Mouse (Mus musculus) left cerebral cortex, adult 8-10 months (tissue): ENCODE data around the gene Borcs5. TPM values are rescaled to one million over a fixed set of nuclear protein-coding genes. Genes with fewer than 3 reads are reported as not detected.
"Not testable (repeated sequence)": the region's sequence is repeated elsewhere in the genome, so short reads cannot be mapped to it uniquely, and the experiment has no call there.

Experiments
- DNase-seq, 2 experiments: peaks; one replicate each; pipeline ENCODE4 v3.0.0; 2022; ENCODE audit warnings: low spot score in 2 of 2
- total RNA-seq, 4 experiments: library from RNA; stranded (reverse); gene quantifications; 2 replicates each; pipeline ENCODE4 v1.2.4; 2022

Borcs5 gene
- total RNA-seq, 4 experiments from 2014 or later: 36.1 to 41.5 (median 38.2) TPM

DNA sequence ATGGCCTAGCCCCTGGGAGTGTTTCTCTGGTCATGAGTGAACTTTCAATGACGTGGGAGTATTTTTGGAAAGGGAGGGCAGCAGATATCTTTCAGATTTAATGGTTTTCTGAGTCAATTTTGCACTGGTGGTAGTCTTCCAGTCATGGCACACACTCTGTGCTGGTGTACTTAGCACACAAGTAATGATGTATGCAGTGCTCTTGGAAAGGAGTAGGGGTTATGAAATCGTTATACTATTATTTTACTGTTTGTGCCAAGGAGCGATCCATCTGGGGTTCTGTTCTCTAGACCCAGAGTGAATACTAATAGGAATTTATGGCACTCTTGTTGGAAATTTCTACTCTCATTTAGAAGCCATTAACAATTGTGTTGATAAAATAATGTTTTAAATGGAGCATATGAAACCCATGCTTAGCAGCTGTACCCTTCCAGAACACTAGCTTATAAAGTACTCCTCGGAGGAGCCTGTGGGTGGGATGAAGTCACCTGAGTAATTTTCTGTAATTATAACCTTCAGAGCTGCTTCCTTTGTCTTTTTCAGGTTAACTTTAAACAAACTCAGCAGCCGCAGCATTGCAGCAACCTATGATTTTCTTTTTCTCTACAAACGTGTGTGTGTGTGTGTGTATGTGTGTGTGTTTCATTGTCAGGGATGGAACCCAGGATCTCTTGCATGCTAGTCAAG lies 30.0 kb downstream of the Borcs5 start:
- no peak for DNase-seq

- DNase-seq: no peak
These were observed 31.6 kb downstream of the Borcs5 start for GRCm38 (mm10) chr6:134670881-134671411.

DNA sequence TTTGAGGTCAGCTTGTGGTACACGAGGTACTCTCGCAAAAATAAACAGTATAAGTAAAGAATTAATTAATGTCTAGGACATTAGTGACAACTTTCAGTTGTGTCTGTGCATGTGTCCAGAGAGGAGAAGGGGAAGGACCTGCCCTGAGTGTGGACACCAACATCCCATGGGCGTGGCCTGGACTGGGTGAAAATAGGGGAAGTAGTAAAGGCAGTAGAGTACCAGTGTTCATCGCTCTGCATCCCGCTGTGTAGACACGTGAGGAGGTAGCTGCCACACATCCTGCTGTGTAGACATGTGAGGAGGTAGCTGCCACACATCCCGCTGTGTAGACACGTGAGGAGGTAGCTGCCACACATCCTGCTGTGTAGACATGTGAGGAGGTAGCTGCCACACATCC lies 34.4 kb downstream of the Borcs5 start:
- not testable (repeated sequence) for DNase-seq

GRCm38 (mm10) chr6:134677504-134677903 lies 38.2 kb downstream of the Borcs5 start:
- no peak for DNase-seq

DNA sequence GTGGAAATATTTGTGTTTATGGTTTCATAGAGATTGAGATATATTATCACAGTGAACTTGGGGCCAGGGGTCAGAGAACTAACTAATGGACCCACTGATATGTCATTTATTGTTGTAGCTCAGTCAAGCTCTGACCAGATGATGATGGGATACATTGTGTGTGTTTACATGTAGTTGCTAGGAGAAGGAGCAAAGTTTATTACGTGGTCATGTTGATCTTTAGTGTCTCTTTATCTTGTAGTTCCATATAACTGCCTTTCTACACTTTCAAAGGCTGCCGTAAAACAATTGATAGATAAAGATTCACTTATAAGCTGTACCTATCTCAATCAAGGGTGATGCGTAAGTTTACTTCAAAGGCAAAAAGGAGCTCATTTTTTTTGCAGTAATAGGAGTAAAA lies 38.7 kb downstream of the Borcs5 start:
- DNase-seq: no peak

DNA sequence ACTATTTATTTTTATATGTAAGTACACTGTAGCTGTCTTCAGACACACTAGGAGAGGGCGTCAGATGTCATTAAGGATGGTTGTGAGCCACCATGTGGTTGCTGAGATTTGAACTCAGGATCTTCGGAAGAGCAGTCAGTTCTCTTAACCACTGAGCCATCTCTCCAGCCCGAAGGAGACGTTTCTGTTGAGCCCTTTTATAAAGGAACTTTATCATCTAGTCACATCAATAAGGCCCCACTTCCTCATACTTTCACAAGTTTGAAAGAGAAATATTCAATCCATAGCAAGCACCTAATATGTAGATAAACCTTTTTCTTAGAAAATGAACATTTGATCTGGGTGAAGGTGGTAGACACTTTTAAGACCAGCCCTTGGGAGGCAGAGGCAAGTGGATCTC lies 40.0 kb downstream of the Borcs5 start:
- DNase-seq: not testable (repeated sequence)

DNA sequence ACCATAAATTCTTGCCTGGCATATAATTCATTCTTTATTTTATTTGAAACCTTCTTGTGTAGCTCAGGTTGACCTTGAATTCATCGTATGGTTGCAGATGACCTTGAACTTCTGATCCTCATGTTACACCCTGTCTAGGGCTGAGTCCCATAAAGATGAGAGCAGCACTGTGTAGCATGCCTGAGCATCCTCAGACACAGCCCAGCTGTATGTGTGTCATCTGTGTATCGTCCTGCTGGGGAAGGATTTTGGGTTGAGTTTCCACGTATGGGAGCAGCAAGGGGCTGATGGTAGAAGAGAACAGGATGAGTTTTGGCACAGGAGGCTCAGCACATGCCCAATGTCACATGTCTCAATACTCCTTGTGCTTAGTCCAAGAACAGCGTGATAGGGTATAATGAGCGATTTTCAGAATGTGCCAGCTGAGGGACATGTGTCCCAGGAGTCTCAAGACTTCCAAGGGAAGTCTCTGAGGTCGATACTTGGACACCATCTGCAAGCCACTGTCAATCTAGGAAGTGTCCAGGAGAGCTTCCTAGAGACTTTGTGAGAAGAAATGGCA lies 45.1 kb downstream of the Borcs5 start:
- no peak for DNase-seq

DNA sequence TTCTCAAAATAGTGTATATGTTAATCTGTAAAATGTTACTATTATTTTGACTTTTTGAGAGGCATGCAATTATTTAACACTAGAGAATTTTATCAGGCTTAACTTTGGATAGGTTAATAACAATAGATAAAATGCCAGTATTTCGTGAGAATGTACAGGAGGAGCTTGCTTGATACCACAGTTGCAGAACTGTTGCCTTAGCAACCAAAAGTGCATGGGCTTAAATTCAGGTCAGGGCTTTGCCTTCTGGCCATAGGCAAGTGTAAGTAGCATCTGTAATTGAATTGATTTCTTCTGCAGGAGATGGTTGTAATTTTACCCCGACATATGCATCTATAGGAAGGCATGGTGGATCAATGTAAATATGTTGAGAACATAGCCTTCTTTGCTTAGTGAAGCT lies 45.7 kb downstream of the Borcs5 start:
- DNase-seq: no peak

DNA sequence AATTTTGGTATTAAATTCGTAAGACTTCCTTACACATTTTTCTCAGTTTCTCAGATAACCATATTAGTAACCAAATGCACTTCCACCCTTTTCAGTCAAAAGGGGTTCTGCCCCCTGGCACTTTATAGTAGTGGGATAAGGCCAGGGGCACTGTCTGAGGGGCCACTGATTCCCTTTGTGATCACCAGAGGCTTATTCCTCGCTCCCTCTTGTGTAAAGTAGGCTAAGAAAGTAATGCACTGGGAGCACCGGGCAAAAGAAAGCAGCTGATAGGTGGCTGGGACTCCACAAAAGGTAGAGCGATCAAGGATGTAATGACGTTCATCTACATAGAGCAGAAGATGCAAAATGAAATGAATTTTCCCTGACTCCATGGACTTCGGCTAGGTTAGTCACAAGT lies 46.2 kb downstream of the Borcs5 start:
- no peak for DNase-seq

- DNase-seq: no peak
These were observed 55.2 kb downstream of the Borcs5 start for GRCm38 (mm10) chr6:134694498-134694897.

DNA sequence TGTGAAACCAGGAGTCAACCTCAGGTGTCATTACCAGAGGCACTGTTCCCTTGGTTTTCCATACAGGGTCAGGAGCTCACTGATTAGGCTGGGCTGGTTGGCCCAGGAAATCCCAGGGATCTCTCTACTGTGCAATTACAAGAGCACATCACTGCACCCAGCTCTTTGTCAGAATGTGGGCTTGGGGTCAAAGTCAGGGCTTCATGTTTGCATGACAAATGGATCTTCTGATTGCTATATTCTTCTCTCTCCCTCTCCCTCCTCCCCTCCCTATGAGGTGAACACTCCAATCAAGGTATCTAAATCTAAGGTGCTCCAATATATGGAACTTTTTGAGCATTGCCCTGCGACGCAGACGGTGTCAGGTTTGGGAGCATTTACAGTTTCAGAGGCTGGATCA lies 55.7 kb downstream of the Borcs5 start:
- no peak for DNase-seq

DNA sequence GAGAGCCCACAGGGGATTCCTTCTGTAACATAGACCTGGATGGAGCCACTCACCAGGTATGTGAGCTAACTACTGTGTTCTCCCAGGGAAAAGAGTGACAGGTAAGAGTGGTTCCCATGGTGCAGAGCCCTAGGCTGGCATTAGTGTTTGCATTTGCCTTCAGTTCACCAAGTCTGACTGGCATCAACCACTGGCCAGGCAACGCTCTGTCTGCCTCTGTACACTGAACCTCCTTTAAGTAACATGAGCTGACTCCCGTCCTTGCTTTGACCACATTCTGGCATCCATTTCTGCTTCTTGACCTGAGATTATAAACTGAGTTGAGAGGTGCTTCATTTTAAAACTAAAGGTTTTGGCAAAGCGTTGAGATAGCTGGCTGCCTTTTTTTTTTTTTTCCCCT lies 56.3 kb downstream of the Borcs5 start:
- no peak for DNase-seq

DNA sequence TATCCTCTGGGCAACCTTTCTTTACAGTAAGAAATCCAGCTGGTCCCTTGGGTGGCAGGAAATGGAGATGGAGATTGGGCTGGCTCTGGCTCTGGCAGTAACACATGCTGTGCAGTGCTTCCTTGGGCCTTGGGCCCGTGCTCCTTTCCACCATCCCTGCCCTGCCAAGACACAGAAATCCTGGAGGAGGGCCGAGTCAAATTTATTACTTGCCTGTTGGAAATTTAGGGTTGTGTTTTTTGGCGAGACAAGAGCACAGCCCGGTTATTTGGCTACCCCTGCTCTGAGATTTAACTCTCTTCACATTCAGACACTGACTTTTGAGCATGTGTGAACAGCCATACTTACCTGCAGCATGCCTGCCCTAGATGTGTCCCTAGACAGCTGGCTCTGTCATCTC lies 56.8 kb downstream of the Borcs5 start:
- DNase-seq: no peak

- DNase-seq: no peak
These were observed 57.2 kb downstream of the Borcs5 start for GRCm38 (mm10) chr6:134696554-134696953.

DNA sequence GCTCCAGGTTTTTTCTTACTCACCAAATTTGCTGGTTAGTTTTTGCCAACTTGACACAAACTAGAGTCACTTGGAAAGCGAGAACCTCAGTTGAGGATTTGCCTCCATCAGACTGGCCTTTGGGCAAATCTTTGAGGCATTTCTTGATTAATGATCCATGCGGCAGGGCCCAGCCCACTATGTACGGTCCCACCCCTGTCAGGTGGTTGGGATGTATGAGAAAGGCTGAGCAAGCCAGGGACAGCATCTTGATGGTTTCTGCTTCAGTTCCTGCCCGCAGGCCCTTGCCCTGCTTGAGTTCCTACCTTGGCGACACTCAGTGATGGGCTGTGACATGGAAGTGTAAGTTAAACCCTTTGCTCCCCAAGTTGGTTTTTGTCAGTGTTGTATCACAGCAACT lies 58.9 kb downstream of the Borcs5 start:
- DNase-seq: no peak

DNA sequence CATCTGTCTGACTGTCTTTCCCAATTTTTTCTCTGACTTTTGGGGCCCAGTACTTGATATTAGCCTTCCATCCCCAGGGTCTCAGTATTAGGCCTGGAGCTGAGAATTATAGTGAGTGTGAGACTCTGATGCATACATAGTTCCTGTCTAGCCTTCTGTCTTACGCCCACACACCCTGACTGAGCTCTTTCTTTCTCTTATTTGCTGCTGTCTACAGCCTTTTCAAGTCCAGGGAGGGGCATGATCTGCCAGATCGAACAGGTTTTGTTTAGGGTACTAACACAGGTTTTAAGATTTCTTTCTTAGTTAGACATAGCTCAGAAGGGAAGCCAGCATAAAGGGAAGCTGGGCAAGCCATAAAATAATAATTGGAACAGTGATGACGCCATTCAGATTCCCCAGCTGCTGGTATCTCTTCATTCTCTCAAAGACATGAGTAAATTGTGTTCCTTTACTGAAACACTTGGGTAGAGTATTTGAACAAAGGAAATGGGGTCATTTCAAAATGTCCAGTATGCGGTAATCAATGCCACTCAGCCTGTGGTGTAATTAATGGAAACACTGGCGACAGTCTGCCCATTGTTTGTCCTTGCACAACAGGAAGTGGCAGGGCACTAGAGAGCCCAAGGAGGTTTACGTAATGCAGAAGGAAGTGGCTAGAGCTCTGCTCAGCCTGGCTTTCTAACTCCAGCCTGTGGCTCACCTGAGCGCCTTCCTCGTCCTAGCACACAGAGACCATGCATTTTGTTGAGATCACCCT lies 61.3 kb downstream of the Borcs5 start:
- no peak for DNase-seq

DNA sequence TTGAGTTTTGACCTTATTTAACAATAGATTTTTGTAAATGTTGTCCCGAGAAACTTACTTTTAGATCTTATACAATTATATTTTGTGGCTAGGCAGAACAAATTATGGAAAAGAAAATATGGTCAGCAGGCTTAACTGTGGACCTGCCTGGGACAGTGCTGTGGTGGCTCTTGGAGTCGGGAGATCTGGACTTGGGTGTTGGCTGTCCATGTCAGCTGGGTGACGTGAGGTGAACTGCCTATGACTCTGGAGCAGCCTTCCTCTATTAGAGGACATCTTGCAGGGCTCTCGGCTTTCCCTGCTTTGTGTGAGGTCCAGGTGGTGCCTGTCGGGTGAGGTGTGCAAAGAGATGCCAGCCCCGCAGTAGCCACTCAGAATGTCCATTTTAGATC lies 61.9 kb downstream of the Borcs5 start:
- no peak for DNase-seq

DNA sequence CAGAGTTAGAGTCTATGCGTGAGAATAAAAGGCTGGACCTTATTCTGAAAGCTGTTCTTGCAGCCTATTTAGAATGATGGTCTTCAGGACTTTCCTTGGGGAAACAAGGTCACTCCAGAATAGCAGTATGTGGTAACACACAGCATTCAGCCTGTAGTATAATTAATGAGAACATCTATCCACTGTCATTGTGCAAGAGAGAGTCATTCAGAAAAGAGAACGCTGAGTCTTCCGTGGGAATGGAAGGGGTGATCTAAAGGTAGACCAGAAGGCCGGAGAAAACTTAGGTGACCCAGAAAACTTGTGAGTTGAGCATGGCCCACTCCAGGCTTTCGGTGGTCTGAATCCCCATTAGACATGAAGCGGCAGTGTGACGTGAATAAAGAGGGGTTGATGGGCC lies 62.9 kb downstream of the Borcs5 start:
- no peak for DNase-seq

DNA sequence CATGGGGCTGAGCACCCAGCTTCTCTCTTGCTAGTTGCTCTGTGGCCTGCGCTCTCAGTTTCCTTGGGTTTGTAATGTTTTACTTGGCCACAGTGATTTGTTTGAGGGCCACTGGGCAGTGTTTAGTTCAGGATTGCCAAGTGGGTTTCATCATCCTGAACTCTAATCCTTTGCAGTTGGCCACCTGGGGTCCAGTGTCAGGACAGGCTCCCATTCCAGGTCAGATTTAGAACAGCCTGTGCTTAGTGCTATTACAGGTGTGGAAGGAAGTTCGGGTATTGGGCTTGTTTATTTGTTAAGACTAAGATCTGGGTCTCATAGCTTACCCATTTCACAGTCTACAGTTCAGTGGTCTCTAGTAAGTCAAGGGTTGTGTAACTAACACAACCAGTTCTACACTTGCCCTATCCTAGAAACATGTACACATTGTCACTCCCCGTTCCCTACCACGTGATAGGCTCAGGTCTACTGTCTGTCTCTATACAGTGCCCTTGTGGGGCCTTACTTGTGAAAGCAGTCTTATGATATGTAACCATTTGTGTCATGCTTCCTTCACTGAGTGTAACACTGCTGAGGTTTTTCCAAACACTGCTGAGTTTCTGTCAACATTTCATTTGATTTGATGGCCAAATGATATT lies 63.9 kb downstream of the Borcs5 start:
- no peak for DNase-seq

GRCm38 (mm10) chr6:134706467-134706866 lies 67.2 kb downstream of the Borcs5 start:
- no peak for DNase-seq

- no peak for DNase-seq
These were observed 70.7 kb downstream of the Borcs5 start for GRCm38 (mm10) chr6:134710020-134710419.

GRCm38 (mm10) chr6:134713321-134713720 lies 74.0 kb downstream of the Borcs5 start:
- DNase-seq: no peak
